Mouse (Mus musculus): Measurements from ENCODE around the gene Mef2b.

The Mef2b gene

DNA sequence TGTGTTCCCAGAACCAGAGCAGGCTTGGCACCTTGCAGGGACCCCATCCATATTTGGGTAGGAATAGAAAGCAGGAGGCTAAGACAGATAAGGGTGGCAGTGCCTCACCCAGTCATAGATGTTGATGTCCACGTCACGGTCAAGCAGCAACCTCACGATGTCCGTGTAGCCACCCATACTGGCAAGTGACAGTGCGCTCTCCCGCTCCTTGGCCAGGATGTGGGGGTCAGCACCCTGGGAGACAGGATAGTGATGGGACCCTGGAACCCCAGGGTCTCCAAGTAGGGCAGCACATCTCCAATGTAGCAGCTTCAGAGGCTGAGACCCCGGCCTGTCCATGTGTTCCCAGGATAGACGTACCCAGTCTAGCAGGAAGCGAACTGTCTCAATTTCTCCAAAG lies 4.6 kb upstream of the Mef2b start:
- no peak for DNase-seq

DNA sequence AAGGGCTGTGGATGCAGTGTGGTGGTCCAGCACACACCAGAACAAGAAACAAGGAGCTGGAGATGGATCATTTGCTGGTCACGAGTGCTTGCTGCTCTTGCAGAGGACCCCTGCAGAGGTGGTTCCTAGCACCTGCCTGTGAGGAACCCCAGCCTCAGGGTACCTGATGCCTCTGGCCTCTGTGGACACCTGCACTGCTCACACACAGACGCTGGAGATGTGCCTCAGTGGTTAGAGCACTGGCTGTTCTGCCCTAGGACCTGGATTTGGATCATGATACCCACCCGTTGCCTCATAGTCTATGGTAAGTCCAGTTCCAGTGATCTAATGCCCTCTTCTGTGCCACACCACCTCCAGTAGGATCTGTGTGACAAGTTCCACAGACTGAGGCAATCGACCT lies 2.9 kb upstream of the Mef2b start:
- no peak for DNase-seq

DNA sequence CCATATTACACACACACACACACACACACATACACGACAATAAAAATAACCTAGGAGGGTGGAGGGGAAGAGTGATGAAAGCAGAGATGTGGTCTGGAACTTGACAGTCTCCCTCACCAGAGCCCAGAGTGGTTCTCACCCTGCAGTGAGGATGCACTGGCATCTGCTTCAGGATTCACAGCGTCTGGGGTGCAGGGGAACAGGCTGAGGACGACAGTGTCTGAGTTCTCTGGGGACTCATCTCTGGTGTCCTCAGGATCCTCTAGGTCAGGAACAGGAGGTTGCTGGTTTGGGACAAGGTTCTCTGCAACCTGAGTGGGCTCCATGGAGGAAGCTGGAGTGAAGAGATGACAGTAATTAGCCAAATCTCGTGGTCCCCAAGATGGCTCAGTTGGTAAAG lies 1.6 kb upstream of the Mef2b start:
- DNase-seq: no peak

DNA sequence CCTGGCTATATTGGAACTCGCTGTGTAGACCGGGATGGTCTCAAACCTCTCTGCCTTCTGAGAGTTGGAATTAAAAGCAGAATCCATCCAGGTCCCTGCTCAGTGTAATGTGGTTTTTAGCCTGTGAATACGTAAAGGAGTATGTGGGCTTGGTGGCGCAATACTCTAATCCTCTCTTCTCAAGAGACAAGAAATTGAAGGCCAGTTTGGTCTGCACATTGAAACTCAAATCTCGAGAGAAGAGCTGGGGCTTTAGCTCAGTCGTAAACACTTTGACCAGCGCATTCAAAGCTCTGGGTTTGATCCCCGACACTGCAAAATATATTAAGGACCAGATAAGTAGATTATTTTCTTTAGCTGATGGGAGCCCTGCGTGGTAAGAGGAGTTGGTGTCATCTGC lies 470 bp downstream of the Mef2b start:
- DNase-seq: no peak

DNA sequence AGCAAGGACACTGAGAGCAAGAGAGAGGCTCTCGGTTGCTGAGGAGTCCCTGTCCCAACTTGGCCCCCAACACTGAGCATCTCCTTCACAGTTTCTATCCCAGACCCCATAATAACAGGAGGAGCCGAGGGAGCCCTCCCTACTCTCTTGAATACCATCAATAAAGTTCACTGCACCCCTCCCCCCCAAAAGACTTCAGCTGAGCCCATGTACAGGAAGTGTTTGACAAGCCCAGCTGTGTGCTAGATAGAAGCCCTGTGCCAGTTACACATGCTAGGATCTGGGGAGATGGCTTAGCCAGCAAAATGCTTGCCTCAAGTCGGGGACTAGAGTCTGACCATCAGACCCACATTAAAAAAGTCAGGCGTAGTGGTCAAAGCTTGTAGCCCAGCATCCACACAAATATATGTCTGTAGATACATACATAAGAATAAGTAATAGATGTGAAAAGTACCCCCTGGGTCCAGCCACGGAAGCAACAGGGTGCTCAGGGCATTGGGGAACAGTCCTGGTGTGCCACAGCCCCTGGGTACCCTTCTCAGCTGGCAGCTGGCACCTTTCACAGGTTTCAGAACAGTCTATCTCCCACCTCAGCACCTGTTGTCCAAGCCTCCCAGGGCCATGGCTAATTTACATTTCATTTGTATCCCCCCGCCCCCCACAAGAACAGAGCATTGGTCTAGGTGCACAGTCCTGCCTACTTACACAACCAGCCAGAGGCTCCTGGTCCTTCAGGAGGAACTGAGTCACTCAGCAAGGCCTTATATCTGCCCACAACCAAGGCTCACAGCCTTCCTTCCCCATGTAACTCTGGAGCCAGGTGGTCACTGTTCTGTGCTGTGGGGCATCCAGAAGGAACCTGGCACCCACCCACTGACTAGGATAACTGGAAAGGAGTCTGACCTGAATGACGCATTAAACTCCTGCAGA lies 8.4 kb downstream of the Mef2b start:
- DNase-seq: no peak

DNA sequence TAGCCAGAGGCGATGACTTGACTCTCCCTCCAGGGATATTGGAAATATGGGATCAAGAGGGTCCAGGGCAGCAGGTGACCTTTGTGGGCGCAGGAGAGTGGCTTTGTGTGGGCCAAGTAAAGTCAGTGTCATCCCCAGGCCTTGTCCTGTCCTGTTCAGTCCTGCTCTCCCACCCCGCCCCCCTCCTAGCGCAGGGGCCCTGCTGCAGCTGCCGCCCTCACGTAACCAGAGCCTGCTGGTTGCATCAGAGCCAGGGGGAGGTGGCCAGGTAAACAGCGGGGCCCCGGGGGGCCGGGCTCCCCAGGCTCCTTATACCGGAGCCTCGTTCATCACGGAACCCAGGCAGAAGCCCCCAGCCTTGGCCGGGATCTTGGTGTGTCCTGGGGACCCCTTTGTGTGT lies 10.6 kb downstream of the Mef2b start:
- DNase-seq: no peak

DNA sequence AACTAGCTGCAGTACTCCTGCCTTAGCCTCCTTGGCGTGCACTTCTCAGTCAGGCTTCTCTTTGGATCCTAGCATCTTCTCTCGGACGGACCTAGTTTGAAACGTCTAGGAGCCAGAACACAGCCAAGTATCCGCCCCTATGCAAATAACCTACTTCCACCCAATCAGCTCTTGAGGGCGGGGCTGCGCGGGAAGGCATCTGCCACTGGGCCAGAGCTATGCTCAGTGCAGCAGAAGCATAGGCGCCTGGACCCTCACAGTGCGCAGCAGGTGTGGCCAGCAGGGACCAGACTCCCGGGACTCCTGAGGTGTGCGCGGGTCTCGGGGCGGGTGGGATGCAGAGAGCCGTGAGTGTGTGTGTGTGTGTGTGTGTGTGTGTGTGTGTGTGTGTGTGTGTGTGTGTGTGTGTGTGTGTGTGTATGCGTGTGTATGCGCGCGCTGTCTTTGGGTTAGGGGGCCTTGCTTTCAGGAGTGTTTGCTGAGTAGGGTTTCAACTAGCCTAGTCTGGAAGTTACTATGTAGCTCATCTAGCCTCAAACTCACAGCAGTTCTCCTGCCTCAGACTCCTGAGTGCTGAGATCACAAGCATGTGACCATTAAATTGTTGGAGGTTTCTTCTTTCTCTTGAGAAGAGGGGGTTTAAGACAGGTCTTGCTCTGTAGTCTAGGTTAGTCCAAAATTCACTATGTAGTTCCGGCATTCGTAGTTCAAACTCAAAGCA lies 13.2 kb downstream of the Mef2b start:
- peak; percentile 72 to 85 for DNase-seq

DNA sequence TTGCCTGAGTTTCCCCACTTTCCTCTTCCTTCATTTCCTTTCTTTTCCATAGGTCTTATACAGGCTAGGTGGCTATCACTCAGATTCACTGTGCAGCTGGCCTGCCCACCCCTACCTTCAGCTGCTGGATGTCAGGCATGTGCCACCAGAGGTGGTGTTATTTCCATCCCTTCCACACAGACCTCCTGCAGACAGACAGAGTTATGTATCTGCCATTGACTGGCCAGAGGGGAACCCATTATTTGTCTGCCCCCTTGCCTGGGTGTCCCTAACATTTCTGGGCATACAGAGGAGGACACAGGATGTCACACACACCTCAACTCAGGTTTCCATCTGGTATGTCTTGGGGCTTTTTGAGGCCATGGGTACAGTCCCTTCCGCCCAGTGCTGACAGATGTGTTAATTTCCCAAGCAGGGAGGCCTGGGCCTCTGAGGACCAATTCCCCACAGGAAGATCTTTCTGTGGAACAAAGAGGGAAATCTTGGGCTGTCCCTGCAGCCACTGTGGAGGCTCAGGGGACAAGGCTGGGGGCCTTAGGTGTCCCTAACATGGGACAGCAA lies 17.8 kb downstream of the Mef2b start:
- no peak for DNase-seq

DNA sequence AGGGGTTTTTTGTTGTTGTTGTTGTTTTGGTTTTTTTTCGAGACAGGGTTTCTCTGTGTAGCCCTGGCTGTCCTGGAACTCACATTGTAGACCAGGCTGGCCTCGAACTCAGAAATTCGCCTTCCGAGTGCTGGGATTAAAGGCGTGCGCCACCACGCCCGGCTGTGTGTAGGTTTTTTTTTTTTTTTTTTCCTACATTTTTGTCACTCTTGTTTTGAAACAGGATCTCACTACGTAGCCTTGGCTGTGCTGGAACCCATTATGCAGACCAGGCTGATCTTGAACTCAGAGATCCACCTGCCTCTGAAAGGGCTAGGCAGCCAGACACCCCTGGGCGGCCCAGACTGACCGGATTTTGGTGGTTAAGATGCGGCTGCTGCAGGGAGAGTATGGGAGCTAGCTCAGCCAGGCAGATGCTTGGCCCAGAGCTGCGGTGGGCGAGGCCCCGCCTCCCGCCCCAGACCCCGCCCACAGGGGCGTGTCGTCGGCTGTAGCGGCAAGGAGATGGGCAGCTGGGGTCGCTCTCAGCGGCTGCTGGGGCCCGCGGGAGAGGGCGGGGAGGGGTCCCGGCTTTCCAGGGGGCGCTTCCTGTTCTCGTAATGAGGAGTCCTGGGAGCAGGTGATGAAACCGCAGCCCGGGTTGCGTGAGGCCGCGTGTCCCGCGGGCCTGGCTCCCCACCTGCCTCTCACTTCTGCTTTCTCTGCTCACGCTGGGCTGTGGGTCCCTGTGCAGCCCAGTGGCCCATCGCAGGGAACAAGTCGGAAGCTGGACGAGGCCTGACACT lies 18.8 kb downstream of the Mef2b start:
- peak; percentile 66 to 88 for DNase-seq

DNA sequence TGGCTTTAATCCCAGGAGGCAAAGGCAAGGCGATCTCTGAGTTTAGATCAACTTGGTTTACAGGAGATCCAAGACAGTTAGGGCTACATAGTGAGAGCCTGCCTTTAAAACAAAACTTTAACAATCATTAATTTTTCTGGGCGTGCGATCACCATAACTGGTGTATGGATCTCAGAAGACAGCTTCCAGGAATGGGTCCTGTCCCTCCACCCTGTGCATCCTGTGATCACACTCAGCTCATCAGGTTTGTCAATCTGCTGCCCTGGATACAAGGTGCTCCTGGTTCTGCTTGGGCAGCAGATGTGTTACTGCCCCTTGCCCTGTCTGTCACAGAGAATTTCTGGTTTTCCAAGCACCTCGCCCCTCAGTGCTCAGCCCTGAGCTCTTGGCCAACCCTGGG lies 19.7 kb downstream of the Mef2b start:
- peak in 1 of 2 experiments; percentile 33 for DNase-seq

DNA sequence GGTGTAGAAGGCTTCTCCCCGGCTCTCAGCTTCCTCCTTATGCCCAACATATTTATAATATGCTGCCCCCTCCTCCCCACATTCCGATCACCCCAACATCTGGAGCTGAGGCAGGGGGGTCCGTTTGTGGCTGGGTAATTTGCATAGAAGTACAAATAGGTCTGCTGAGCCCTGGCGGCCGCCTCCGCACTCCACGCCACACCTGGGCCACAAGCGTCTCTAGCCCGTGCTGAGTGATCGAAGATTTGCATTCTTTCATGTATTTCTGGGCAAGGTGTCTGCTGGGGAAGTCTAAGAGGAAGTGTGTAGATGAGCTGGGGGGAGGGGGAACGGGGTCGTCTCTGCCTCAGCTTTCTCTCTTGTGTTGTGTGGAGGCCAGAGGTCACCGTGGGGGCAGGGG lies 20.5 kb downstream of the Mef2b start:
- no peak for DNase-seq

DNA sequence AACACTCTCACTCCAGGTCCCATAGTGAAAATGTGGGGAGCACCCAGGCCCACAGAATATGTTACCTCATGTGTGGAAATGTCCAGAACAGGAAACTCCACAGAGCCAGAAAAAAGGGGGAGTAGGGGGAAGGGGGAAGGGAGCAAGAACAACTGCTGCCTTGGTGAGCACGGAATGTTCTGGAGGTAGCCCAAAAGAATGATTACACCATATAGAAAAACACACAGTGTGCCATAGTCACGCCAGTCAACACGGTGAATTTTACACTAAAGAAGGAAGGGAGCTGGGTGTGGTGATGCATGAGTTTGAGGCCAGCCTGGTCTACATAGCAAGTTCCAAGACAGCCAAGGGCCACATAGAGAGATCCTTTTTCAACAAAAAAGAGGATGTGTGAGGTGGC lies 23.8 kb downstream of the Mef2b start:
- DNase-seq: no peak

DNA sequence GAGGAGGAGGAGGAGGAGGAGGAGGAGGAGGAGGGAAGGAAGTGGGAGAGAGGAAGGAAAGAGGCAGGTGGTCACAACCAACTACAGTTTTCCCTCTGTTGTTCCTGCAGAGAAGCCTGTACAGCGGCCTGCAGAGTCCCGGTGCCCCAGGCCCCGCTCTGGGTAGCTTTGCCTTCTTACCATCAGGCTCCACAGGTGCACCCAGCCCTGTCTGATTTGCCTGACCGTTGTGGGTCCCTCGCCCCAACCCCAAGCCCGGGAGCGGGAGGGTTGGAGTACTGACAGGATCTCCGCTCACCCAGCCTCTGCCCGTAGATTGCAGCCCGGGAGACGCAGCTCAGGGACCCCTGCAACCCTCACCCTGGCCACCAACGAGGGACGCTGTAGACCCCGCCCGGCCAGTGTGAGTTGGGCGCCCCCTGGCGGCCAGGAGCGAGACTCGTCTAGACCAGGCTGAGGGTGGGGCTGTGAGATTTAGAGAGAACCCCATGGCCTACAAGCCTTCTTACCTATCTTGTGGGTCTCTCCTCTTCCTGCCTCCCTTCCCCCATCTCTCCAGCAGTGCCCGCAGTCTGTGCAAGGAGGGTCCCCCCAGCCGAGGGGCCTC lies 27.1 kb downstream of the Mef2b start:
- peak; percentile 36 to 84 for DNase-seq

DNA sequence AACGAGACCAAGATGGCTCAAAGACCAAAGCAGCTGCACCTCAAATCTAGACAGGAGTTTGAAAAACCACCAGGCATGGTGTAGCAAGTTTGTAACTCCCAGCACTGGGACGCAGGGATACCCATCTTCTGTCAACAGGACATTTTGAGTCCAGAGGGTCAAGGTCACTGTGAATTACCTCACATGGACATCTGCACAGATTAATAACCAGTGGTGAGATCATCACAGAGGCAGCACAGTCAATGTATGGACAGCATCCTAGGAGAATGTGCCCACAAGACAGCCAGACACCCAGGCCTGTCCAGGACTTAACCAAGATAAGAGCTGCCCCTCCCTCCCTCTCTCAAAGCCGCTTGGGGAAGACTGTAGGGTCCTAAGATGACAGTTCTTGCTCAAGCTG lies 30.6 kb downstream of the Mef2b start:
- DNase-seq: no peak

DNA sequence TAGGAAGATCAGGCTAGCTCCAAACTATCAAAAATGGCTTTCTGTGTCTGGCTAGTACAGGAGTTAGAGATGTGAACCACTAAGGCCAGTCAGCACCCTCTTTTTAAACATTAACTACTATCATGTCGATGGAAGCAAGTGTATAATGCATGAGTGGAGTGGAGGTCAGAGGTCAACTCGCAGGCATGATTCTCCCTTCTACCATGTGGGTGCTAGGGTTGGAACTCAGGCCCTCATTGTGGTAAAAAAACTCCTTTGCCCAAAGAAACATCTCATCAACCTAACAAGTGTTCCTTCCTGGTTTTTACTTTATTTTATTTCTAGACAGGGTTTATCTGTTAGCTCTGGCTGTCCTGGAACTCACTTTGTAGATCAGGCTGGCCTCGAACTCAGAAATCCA lies 31.2 kb downstream of the Mef2b start:
- peak; percentile 78 to 81 for DNase-seq

DNA sequence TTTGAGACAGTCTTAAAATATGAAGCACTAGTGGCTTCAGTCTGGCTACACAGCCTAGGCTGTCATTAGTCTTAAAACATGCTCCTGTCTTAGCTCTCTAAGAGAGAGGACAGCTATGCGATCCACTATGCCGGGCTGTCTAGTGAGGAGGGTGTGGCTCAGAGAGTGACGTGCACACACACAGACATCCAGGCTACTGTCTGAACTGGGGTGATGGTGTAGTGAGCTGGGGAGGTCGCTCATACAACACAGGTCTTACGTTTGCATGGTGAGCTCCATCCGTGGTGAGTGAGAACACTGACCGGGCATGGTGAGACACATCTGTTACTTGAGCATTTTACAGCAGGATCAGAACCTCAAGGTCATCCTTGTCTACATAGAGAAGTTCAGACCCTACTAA lies 31.7 kb downstream of the Mef2b start:
- DNase-seq: no peak

DNA sequence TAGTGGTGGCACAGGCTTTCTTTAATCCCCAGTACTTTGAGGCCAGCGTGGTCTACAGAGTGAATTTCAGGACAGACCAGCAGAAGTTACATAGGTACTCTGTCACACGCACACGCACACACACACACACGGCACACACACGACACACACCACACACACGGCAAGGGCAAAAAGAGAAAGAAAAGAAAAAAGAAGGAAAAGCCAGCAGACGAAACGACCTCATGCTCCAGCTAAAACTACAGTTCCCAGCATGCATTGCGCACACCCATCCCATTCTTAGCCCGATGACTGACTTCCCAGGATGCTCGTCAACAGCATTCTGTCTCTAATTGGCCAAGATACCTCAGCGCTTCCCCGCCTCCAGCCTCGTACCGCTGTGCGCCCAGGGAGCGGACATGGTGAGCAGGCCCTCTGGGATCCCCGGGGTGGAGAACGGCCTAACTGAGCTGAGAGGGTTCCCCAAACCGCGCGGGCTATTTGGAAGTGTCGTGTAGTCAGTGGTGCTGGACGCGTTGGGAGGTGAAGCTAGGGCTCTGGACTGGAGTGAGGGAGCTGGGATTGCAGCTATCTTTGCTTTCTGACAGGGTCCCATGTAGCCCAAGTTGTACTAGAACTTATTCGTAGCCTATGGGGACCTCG lies 32.7 kb downstream of the Mef2b start, which contains the start of gene Tmem161a:
Gene Tmem161a (plus strand): TSS at position 314 of the 639 bp plus-strand sequence.
- DNase-seq: peak; percentile 95 to 97

DNA sequence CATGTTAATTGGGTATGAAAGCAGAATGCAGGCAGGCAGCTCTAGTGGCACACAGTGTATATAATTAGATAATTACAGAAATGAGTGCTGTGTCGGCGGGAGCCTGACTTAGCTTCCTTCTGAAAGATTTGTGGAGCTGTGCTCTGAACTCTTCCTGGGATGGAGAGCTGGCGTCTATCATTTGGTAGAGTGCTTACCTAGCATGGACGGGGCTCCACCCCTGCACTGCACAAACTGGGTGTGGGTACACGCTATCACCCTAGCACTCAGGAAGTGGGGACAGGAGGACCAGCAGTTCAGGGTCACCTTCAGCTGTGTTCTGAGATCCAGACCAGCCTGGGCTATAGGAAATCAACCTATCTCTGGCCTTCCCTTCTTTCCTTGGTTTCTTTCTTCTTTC lies 33.8 kb downstream of the Mef2b start:
- no peak for DNase-seq

DNA sequence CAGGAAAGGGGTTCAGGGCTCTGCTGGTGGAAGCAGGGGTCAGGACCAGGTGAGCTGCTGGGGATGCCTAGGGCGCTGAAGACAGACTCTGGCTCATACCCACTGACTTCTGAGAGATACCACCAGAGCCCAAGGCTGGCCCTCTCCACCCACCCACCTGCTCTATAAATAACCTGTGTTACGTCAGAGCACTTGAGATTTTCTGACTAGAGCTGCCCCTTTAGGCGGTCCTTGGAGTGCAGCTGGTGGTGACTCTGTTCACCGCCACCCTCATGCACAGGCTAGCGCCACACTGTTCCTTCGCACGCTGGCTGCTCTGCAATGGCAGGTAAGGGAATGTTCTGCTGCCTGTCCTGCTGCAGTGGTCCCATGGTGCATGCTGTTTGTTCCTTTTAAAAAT lies 34.6 kb downstream of the Mef2b start:
- DNase-seq: no peak

DNA sequence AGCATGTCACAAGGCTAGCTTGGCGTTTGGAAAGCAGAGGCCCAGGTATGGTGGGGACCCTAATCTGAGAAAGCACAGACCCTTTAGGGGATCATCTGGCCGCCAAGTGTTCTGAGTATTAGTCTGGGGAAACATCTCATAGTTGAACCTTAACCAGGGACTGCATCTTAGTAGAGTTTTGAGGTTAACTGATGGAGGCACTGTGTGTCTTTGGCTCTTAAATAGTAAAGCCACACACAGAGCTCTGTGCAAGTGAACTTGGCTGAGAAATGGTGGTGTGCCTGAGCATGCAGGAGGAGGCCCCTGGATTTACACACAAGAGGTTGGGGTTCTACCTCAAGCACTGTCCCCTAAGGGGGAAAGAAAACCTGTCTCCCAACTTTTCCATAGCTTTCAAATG lies 38.7 kb downstream of the Mef2b start:
- DNase-seq: no peak

DNA sequence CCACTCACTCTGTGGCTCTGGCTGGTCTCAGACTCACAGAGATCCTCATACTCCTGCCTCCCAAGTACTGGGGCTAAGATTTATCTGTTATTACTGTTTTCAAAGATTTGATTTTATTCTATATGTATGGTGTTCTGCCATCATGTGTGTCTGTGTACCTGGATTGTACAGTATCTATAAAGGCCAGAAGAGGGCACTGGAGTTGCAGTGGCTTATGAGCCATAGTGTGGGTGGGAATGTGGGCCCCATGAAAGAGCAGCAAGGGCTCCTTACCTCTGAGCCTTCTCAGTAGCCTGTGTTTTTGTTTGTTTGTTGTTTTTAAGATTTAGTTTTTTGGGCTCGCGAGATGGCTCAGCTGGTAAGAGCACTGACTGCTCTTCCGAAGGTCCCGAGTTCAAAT lies 39.6 kb downstream of the Mef2b start:
- DNase-seq: peak; percentile 20 to 25

Data from kidney, postnatal 36 days (tissue).